Mouse (Mus musculus) embryonic fibroblast, embryonic 13.5 days (primary cell): ENCODE data around the gene Magi2. TPM values are rescaled to one million over a fixed set of nuclear protein-coding genes. Genes with fewer than 3 reads are reported as not detected.

Source experiments
- H3K27ac ChIP-seq: 2 replicates; pipeline ENCODE4 v1.5.1; 2012; ENCODE audit warnings: low read length, control low read depth, inconsistent platforms; ENCODE audit not compliant: insufficient read depth
- H3K4me1 ChIP-seq: 2 replicates; pipeline ENCODE4 v1.6.1; 2011; ENCODE audit warnings: low read length; ENCODE audit not compliant: control insufficient read depth, insufficient read depth
- H3K4me3 ChIP-seq: 2 replicates; pipeline ENCODE4 v1.5.1; 2011; ENCODE audit warnings: mild to moderate bottlenecking, control low read depth, low read length; ENCODE audit not compliant: insufficient read depth
- CTCF ChIP-seq: IDR thresholded peaks from 2 replicates; pipeline ENCODE4 v1.5.1; 2011; ENCODE audit warnings: mild to moderate bottlenecking, control low read depth, low read length, moderate library complexity, borderline replicate concordance; ENCODE audit not compliant: insufficient read depth
- POLR2A ChIP-seq: IDR thresholded peaks from 2 replicates; pipeline ENCODE4 v1.6.1; 2011; ENCODE audit warnings: low read depth, mild to moderate bottlenecking, control low read depth, low read length, moderate library complexity
- polyA plus RNA-seq: library from polyadenylated mRNA; stranded (reverse); fragments of >200 nt; gene quantifications from 2 replicates; pipeline ENCODE4 v1.2.4, GENCODE M21; 2011; ENCODE audit warnings: low read depth; ENCODE audit not compliant: missing spikeins, insufficient read length

The Magi2 gene
- polyA plus RNA-seq, 1 experiment: 4.6 TPM

DNA sequence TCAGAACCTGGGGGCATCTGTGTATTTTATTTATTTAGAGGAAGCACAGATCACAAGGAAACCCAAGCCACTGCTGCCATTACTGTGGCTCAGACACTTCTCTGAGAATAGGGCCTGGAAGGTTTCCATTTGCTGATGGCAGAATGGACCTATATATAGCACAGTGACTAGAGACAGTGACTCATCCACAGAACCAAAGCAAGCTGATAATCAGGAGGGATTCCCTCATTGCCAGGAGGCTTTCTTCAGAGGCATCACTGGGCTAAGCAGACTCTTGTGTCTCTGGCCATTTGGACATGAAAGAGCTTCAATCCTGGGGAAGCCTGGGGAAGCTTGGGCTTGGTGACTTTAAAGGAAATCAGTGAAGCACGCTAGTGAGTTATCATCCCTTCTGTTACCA lies 1445.0 kb downstream of the Magi2 start:
- TF ChIP-seq POLR2A (no peak), CTCF (no peak)
- H3K4me3 ChIP-seq: no peak overlapping the region
- H3K4me1 ChIP-seq: peaks cover 6% of the 10 kb centered on the region; the same call in 1 of the 2 replicates
- H3K27ac ChIP-seq: no peak overlapping the region

DNA sequence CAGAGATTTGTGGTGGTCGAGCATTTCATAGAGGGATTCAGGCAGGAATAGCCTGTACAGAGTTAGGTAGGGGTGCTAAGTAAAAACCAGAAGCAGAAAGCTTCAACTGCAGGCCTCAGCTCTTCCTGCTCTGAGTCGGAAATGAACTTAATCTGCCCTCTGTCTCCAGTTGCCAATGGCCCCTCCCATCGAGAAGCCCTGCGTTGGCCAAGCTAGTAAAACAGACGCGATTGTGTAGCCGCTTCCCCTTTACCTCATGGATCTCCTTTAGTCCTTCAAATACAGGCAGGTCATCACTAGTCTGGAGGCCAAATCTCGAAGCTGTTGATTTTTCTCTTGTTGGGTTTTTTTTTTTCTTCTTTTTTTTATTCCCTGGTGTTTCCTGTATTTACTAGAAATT lies 1447.7 kb downstream of the Magi2 start:
- Histone ChIP-seq H3K4me1 (peaks cover 6% of the 10 kb centered on the region; the same call in 1 of the 2 replicates), H3K4me3 (no peak overlapping the region), H3K27ac (no peak overlapping the region)
- TF ChIP-seq POLR2A (no peak), CTCF (no peak)

DNA sequence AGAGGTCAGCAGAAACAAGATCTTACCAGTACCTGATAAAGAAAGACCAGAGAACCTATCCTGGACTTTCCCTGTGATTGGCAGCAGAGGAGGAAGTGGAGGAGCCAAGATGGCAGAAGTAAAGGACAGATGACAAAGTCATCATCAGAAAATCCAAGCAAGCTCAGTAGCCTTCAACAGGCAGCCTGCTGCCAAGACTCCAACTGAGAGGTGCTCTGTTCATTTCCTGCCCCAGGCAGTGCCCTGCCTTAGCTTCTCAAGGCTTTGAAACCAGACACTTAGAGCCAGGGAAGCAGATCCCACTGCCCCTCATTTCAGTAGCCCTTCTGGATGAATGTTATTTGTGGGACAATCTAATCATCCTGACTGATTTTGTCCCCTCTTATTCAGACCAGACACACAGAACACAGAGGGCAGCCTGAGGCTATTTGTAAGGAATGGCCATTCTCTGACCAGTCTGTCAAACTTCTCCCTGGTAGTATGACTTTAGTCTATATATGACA lies 1448.4 kb downstream of the Magi2 start:
- Histone ChIP-seq H3K4me3 (no peak overlapping the region), H3K27ac (no peak overlapping the region), H3K4me1 (peaks cover 6% of the 10 kb centered on the region; the same call in 1 of the 2 replicates)
- TF ChIP-seq POLR2A: no peak
- no peak for TF ChIP-seq CTCF

DNA sequence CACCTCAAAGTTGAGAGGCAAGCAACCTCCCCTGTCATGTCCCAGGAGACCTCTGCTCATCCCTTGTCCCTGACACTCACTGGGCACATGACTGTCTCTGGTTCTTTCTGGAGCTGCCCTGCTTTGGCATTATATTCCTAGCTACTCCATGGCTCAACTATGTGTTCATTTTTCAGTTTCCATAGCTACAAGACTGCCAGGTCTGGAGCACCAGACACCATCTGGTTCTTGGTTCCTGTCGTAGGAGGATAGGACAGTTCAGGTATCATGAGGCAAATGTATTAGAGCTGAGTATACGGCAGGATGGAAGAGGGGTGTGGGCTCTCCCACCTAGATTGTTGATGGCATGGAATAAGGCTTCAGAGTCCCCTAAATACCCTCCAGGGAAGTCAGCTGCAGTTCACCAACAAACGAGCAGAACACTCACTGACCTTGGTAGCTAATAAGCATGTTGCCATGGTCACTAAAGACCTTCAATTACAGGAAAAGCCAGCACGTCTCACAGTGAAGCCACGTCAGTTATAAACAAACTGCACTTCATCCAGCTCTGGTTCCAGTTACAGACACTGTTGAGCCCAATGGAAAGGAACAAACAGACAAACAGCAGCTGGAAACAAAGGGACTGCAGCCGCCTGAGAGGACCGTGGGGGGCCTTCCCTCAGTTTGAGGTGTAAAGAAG lies 1449.5 kb downstream of the Magi2 start:
- Histone ChIP-seq H3K4me1 (peaks cover 6% of the 10 kb centered on the region; the same call in 1 of the 2 replicates), H3K27ac (no peak overlapping the region), H3K4me3 (no peak overlapping the region)
- TF ChIP-seq CTCF (no peak), POLR2A (no peak)

DNA sequence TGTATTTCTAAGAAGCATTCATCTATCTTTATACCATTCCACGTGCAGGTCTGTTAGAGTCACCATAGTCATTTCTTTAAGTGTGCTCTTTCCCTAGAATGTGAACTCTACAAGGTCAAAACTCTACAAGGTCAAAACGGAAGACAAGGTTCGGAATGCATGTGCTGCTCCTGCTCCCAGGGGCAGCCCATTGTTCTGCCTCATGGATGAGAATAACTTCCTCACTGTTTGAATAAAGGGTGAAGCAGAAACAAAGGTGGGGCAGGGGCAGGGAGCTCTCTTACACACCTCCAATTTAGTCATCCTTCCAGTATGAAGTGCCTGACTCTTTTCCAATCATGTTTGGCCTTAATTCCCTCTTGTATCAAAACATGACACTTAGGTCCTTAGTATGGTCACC lies 1450.4 kb downstream of the Magi2 start:
- TF ChIP-seq POLR2A (no peak), CTCF (no peak)
- peaks cover under 1% of the 10 kb centered on the region; the same call in 1 of the 2 replicates for H3K4me1 ChIP-seq
- no peak overlapping the region for H3K4me3 ChIP-seq
- H3K27ac ChIP-seq: no peak overlapping the region

DNA sequence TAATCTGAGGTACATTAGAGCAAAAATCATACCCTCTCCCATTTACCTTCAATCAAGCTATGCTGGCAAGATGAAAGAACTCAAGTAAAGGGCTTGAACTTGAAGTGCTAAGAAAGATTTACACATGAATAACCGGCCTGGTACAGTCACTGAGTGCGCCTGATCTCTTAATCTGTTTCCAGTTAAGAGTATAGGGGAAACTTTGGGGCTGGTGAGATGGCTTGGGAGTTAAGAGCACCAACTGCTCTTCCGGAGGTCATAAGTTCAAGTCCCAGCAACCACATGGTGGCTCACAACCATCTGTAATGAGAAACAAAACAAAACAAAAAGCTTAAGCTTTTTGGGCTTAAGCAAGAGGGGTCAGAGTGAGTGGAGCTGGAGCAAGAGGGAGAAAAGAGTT lies 1451.7 kb downstream of the Magi2 start:
- Histone ChIP-seq H3K4me3 (no peak overlapping the region), H3K27ac (no peak overlapping the region), H3K4me1 (no peaks in the 10 kb centered on the region)
- TF ChIP-seq POLR2A (no peak), CTCF (no peak)

DNA sequence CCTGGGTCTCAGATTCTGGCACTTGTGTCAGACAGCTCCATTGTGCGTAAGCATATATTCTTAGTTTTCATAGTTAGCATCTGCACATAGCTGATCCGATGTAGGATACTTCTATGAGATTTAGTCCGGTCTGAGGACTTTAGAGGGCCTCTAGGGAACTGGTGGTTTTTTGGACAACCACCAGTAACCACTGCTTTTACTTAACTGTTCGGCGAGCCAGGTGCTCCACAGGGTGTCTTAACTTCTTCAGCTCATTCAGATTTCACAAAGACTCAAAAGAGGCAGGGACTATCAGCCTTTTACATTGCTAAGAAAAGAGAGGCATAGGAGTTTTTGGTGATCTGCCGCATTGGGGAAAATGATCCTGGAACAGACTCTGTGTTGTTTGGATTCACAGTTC lies 1453.1 kb downstream of the Magi2 start:
- H3K27ac ChIP-seq: no peak overlapping the region
- no peak for TF ChIP-seq CTCF
- TF ChIP-seq POLR2A: no peak
- no peak overlapping the region for H3K4me3 ChIP-seq
- H3K4me1 ChIP-seq: no peaks in the 10 kb centered on the region

DNA sequence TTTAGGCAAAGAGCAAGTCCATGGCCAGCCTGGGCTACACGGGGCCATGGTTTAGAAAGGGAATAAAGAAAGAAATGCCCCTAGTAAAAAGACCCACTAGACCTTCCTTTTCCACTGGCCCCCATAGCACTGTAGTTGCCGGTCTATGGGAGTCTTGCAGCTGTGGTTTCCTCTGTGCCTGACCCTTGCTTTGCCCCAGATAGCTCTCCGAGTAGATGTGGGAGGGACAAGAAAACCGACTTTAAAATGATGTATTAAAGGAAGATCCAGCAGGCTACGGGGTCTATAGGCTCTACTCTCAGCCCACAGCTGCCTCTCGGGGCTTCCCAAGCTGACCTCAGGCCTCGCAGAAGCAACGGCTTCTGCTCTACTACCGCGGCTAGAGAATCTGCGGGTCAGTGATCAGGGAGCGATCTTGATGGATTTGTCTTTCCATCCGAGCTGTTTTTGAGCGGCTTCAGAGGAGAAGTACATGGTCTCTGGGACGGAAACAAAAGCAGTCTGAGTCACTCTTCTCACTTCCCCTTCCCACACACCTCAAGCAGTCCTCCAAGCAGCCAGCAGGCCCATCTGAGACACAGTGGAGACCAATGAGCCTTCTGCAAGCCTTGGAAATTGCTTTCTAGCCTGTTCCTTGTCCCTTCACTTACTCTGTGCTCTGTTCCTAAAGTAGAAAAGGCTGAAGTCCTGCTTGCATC lies 1454.1 kb downstream of the Magi2 start:
- Histone ChIP-seq H3K4me3 (no peak overlapping the region), H3K27ac (no peak overlapping the region), H3K4me1 (no peaks in the 10 kb centered on the region)
- TF ChIP-seq POLR2A (no peak), CTCF (no peak)

DNA sequence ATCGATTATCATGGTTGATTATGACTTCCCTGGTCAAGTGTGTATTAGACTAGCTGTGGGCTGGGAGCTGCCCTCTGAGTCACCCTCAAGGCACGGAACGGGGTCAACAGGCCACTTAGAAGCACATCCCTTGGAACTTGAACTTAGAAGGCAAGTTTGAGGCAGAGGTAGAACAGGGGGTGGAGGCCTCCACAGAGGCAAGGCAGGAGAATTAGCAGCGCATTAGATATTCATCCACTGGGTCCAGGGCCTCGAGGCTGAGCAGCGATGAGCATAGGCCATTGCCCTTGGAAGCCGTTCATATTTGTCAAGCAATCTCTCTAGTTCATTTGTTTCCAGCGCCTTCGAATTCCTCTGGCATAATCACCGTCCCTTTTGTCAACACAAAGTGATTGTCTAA lies 1454.8 kb downstream of the Magi2 start:
- Histone ChIP-seq H3K27ac (no peak overlapping the region), H3K4me1 (no peaks in the 10 kb centered on the region), H3K4me3 (no peak overlapping the region)
- TF ChIP-seq CTCF: no peak
- no peak for TF ChIP-seq POLR2A

DNA sequence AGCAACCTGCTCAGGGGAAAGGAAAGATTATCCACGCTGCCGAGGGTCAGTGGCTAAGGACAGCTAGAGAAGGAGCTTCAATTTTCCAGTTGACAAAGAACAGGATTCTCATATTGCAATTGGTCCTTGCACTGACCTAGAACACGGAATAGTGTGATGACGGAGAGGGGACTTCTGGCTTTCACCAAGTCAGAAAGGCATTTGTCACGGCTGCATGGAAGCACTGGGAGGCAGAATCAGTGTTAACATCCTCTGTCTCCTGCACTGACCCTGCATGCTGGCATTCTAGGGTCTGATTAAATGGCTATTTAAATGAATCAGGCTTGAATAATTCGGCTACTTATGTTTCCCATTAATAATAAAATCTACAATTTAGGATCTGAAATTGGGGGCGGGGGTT lies 1455.4 kb downstream of the Magi2 start:
- H3K4me3 ChIP-seq: no peak overlapping the region
- no peak for TF ChIP-seq POLR2A
- TF ChIP-seq CTCF: no peak

DNA sequence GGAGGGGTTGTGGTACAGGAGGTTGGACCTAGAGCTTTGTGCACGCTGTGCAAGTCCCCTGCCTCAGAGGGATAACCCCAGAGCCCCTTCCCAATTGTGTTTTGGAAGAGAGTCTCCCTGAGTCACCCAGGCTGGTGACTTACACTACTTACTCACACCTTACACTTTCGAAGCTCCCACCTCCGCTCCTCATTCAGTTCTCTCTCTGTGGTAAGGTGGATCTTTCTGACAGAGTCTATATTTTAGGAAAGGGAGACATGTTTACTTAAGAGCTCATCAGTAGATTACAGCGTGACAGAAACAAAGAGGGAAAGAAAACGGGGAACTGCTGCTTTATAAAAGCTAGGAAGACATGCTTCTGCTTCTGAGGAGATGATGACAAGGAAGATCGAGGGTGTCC lies 1457.3 kb downstream of the Magi2 start:
- H3K27ac ChIP-seq: no peak overlapping the region
- no peak overlapping the region for H3K4me3 ChIP-seq
- no peak for TF ChIP-seq CTCF
- TF ChIP-seq POLR2A: no peak
- H3K4me1 ChIP-seq: no peaks in the 10 kb centered on the region

More for the DNA sequence above, 1455.4 kb downstream of the Magi2 start:
- Histone ChIP-seq H3K4me1 (no peaks in the 10 kb centered on the region), H3K27ac (no peak overlapping the region)
